Mouse (Mus musculus): ENCODE measurements around the gene Apba2. TPM values are rescaled to one million over a fixed set of nuclear protein-coding genes. Genes with fewer than 3 reads are reported as not detected.

Gene Apba2
- total and polyA plus RNA-seq, 3 experiments, result 0.11 TPM; not detected in 2

DNA sequence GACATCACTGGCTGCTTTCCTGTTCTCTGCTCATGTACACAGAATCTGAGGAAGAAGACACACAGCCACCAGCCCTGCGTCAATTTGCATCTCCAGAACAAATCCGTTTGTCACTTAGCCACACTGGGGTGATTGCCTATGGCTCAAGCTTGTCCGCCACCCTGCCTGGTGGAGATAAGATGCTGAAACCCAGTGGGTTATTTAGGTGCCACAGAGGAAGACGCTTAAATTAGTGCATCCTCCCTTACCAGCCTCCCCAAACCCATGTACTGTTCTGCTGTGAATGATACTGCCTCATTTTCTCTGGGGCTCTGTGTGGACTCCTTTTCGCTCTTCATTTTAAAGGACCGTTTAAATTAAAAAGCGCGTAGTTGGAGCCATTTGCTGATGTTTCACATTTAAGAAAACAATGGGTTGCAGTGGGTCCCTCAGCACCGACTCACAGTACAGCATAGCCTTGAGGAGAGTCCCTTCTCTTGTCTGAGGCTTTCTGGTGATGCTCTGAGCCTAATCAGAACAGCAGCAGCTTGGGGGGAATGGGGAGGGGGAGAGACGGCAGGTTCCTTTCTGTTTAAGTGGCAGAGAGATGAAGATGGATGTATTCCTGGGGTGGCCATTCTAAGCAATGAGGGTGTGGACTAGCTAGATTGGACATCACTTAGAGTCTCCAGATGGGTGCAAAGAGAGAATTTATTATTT is 38.1 kb downstream of the Apba2 start:
- DNase-seq (ENCODE audit: low spot score), result no peak
- Histone ChIP-seq H3K4me3 (ENCODE audit: low read depth, low read length) (no peak overlapping the region), H3K27me3 (ENCODE audit: insufficient read depth, low read length) (no peaks in the 10 kb centered on the region), H3K4me1 (ENCODE audit: insufficient read depth, low read depth, low read length) (no peaks in the 10 kb centered on the region), H3K9me3 (replicated peaks) (peaks cover 33% of the 10 kb centered on the region), H3K36me3 (replicated peaks) (no peaks in the 10 kb centered on the region)
- no peak for ATAC-seq (ENCODE audit: extremely low read depth, insufficient number of reproducible peaks, low FRiP score, poor library complexity, severe bottlenecking)
- no peak for TF ChIP-seq POLR2AphosphoS5 (IDR thresholded peaks at IDR 0.05; ENCODE audit: insufficient replicate concordance, low read depth, low read length)

- ATAC-seq (ENCODE audit: extremely low read depth, insufficient number of reproducible peaks, low FRiP score, poor library complexity, severe bottlenecking) (no peak), DNase-seq (ENCODE audit: low spot score) (no peak)
- no peaks in the 10 kb centered on the region for H3K4me1 ChIP-seq (ENCODE audit: insufficient read depth, low read depth, low read length)
- no peaks in the 10 kb centered on the region for H3K27me3 ChIP-seq (ENCODE audit: insufficient read depth, low read length)
- no peak for TF ChIP-seq GATA1 (IDR thresholded peaks at IDR 0.05; ENCODE audit: borderline replicate concordance, low read length)
- no peak for TF ChIP-seq POLR2AphosphoS5 (IDR thresholded peaks at IDR 0.05; ENCODE audit: insufficient replicate concordance, low read depth, low read length)
- TF ChIP-seq CTCF (IDR thresholded peaks at IDR 0.05; ENCODE audit: low read depth, low read length), result no peak
- no peak for TF ChIP-seq GATA2 (IDR thresholded peaks at IDR 0.05; ENCODE audit: borderline replicate concordance, low read depth, low read length)
- no peak for TF ChIP-seq TAL1 (conservative IDR thresholded peaks at IDR 0.05; ENCODE audit: low read depth, low read length)
- no peaks in the 10 kb centered on the region for H3K36me3 ChIP-seq (replicated peaks)
- no peak overlapping the region for H3K4me3 ChIP-seq (ENCODE audit: low read depth, low read length)
- peaks cover 65% of the 10 kb centered on the region for H3K9me3 ChIP-seq (replicated peaks)
Measured at GRCm38 (mm10) chr7:64546801-64547200, 45.3 kb downstream of the Apba2 start.

DNA sequence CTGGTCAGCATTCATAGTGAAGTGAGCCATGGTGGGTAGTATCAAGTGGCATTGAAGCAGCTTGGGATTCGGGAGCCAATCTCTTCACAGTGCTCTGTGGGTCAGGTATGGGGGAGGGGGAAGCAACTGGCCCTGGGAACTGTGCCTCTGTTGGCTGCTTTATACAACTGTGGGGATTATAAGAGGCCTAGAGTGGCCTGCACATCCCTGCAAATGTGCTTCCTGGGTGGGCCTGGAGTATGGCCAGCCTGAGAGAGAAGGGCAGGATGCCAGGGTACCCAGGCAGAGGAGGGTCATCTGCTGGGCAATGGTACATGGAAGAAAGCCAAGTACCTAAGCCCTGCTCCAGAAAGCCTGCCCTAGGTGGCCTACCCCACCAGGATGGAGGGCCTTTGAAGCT is 49.4 kb downstream of the Apba2 start:
- Histone ChIP-seq H3K4me1 (ENCODE audit: insufficient read depth, low read depth, low read length) (no peaks in the 10 kb centered on the region), H3K27me3 (ENCODE audit: insufficient read depth, low read length) (no peaks in the 10 kb centered on the region), H3K4me3 (ENCODE audit: low read depth, low read length) (no peak overlapping the region), H3K9me3 (replicated peaks) (peaks cover 64% of the 10 kb centered on the region), H3K36me3 (replicated peaks) (no peaks in the 10 kb centered on the region)
- ATAC-seq (ENCODE audit: extremely low read depth, insufficient number of reproducible peaks, low FRiP score, poor library complexity, severe bottlenecking) (no peak), DNase-seq (ENCODE audit: low spot score) (no peak)
- no peak for TF ChIP-seq CTCF (IDR thresholded peaks at IDR 0.05; ENCODE audit: low read depth, low read length)
- TF ChIP-seq GATA1 (IDR thresholded peaks at IDR 0.05; ENCODE audit: borderline replicate concordance, low read length), result no peak
- no peak for TF ChIP-seq TAL1 (conservative IDR thresholded peaks at IDR 0.05; ENCODE audit: low read depth, low read length)

DNA sequence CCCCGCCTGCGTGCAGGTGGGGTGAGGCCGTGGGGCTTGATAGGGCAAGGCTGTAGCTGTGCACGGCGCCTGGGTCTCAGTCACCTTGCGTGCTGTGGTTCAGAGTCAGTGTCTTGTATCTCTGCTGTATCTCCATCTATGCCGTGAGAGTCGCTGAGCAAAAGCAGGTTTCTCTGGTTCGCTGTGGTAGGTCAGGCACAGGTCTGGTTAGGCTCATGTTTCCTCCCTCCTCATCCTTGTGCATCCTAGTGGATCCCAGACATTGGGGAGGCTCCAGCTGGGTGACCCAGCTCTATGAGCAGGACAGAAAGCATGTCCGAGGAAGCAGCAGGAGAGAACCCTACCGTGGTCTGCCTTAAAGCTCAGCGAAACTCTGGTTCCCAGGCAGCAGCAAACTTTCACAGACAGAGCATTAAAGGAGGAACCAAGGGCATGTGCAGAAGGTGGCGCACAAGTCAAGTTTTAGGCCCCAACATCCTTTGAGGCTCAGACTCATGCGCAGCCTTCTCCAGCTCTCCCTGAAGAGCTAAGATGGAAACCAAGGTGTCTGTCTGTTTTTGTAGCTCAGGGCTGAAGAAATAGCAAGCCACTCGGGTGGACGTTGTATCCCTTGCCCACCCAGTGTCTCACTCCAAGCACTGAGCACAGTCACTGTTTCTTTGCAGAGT is 51.2 kb downstream of the Apba2 start:
- ATAC-seq (ENCODE audit: extremely low read depth, insufficient number of reproducible peaks, low FRiP score, poor library complexity, severe bottlenecking), result no peak
- H3K4me3 ChIP-seq (ENCODE audit: low read depth, low read length), result no peak overlapping the region
- no peak for TF ChIP-seq POLR2AphosphoS5 (IDR thresholded peaks at IDR 0.05; ENCODE audit: insufficient replicate concordance, low read depth, low read length)
- TF ChIP-seq GATA1 (IDR thresholded peaks at IDR 0.05; ENCODE audit: borderline replicate concordance, low read length), result no peak
- no peak for TF ChIP-seq TAL1 (conservative IDR thresholded peaks at IDR 0.05; ENCODE audit: low read depth, low read length)
- TF ChIP-seq CTCF (IDR thresholded peaks at IDR 0.05; ENCODE audit: low read depth, low read length), result no peak
- no peak for TF ChIP-seq GATA2 (IDR thresholded peaks at IDR 0.05; ENCODE audit: borderline replicate concordance, low read depth, low read length)
- no peak for DNase-seq (ENCODE audit: low spot score)
- H3K4me1 ChIP-seq (ENCODE audit: insufficient read depth, low read depth, low read length), result no peaks in the 10 kb centered on the region
- H3K36me3 ChIP-seq (replicated peaks), result no peaks in the 10 kb centered on the region
- no peaks in the 10 kb centered on the region for H3K27me3 ChIP-seq (ENCODE audit: insufficient read depth, low read length)
- H3K9me3 ChIP-seq (replicated peaks), result peaks cover 49% of the 10 kb centered on the region

DNA sequence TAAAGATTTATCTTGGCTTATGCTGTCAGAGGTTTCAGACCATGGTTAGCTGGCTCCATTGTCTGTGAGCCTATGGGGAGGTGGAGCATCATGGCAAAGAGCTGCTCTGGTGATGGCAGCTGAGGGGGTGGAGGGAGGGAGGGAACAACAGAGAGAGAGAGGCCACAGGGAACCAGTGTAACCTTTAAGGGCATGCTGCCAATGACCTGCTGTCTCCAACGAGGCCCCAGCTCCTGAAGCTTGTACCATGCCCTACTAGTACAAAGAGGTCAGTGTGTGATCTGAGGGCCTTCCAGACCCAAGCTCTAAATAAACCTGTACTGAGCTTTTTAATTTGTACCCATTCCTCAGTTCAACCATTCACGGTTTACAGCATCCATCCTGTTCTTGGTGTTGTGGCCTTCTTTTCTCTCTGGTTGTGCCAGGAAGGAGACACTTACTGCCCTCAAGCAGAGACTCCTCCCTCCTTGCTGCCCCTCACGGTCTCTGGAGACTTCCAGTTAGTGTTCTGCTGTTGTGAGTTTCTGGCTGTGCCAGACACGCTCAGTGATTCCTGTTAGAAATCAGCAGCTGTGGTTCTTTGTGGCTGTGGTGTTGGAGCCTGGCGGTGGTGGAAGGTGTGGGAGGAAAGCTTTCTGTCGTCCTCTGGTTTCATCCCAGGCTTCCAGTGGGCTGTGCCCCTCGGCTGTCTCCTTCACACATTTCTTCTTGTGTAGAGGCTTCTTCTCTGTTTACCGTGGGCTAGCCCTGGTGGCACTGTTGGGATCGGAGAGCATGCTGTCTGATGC is 60.4 kb downstream of the Apba2 start:
- Histone ChIP-seq H3K36me3 (replicated peaks) (no peaks in the 10 kb centered on the region), H3K27me3 (ENCODE audit: insufficient read depth, low read length) (no peaks in the 10 kb centered on the region), H3K9me3 (replicated peaks) (peaks cover 46% of the 10 kb centered on the region), H3K4me1 (ENCODE audit: insufficient read depth, low read depth, low read length) (no peaks in the 10 kb centered on the region), H3K4me3 (ENCODE audit: low read depth, low read length) (no peak overlapping the region)
- ATAC-seq (ENCODE audit: extremely low read depth, insufficient number of reproducible peaks, low FRiP score, poor library complexity, severe bottlenecking) (no peak), DNase-seq (ENCODE audit: low spot score) (no peak)
- no peak for TF ChIP-seq POLR2AphosphoS5 (IDR thresholded peaks at IDR 0.05; ENCODE audit: insufficient replicate concordance, low read depth, low read length)
- no peak for TF ChIP-seq CTCF (IDR thresholded peaks at IDR 0.05; ENCODE audit: low read depth, low read length)
- TF ChIP-seq GATA1 (IDR thresholded peaks at IDR 0.05; ENCODE audit: borderline replicate concordance, low read length), result no peak
- TF ChIP-seq GATA2 (IDR thresholded peaks at IDR 0.05; ENCODE audit: borderline replicate concordance, low read depth, low read length), result no peak
- TF ChIP-seq TAL1 (conservative IDR thresholded peaks at IDR 0.05; ENCODE audit: low read depth, low read length), result no peak

DNA sequence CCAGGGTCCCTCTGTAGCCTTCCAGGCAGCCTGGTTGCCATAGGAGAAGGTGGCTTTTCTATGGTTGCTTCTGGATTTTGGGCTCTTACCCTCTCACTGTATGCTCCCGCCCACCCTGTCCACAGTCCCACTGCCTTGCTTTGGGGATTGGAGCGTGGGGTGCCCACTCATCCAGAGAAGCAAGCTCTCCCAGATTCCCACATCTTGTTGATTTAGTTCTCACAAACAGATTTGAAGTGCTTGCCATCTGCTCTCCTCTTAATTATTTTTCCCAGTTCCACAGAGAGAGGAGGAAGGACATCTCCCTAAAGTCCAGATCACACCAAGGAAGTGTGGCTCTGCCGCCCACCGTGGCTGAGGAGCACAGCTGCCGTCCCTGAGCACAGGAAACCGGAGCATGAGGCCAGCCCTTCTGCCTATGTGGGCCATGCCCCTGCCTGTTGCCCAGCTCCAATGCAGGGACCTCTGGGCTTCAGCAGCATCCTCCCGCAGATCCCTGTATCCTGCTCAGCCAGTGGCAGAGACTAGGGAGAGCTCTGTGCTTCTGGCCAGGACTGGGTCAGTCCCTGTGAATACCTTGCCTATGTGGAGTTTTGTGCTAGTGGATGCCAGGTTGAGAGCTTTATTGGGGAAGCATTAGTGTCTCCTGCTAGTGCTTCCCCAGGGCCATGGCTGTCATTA is 63.5 kb downstream of the Apba2 start:
- peaks cover 61% of the 10 kb centered on the region for H3K9me3 ChIP-seq (replicated peaks)
- no peak for ATAC-seq (ENCODE audit: extremely low read depth, insufficient number of reproducible peaks, low FRiP score, poor library complexity, severe bottlenecking)
- H3K4me1 ChIP-seq (ENCODE audit: insufficient read depth, low read depth, low read length), result no peaks in the 10 kb centered on the region
- no peak for TF ChIP-seq GATA1 (IDR thresholded peaks at IDR 0.05; ENCODE audit: borderline replicate concordance, low read length)
- no peak for TF ChIP-seq CTCF (IDR thresholded peaks at IDR 0.05; ENCODE audit: low read depth, low read length)
- no peak for TF ChIP-seq GATA2 (IDR thresholded peaks at IDR 0.05; ENCODE audit: borderline replicate concordance, low read depth, low read length)
- no peak for TF ChIP-seq TAL1 (conservative IDR thresholded peaks at IDR 0.05; ENCODE audit: low read depth, low read length)
- no peak for TF ChIP-seq POLR2AphosphoS5 (IDR thresholded peaks at IDR 0.05; ENCODE audit: insufficient replicate concordance, low read depth, low read length)
- DNase-seq (ENCODE audit: low spot score), result no peak
- no peaks in the 10 kb centered on the region for H3K27me3 ChIP-seq (ENCODE audit: insufficient read depth, low read length)
- H3K36me3 ChIP-seq (replicated peaks), result no peaks in the 10 kb centered on the region
- no peak overlapping the region for H3K4me3 ChIP-seq (ENCODE audit: low read depth, low read length)

Data from G1E (cell line).